Mouse (Mus musculus): ENCODE results near the gene Cd47.

Cd47 gene

DNA sequence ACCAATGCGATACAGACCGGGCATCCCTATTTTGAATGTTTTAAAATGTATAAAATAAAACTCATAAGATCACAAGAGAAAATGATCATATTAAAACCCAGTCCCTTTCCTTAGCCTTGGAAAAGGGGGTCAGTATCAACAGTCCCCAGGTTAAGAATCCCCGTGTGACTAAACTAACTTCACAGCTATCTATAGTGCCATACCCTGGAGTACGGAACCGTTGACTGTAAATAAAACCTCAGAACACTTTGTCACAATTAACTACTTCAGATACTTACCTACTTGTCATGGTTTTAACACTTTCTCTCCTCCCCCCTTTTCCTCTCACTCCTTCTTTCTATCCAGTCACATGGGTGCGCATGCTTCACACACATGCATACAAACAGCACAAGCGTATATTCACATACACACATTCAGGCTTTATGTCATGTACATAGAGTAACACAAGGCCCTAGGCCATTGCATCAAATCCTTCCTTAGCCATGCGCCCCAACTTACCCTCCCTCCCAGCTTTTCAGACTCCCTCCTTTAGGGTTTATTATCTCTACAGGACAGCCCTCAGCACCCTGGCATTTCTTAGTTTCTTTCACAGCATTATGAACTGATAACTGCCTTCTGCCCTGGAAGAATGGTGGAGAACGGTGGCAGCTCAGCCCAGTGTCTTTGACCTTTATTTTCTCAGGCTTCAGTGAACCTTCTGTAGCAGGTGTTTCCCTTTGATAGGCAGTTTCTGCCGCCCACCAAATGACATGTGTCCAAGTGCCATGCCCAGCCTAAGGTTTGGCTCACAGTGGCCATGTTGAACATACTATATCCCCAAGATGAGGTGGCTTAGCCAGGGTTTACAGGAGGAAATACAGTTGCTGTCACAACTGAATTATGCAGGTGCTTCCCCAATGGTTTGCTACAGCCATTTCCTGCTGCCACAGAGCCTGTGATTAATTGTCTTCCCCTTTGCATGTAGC, at the start of gene Cd47:
Gene Cd47, plus strand, starts transcription at position 937 of the 965 bp plus-strand sequence.
- no peak for DNase-seq (ENCODE audit: low read depth, low spot score)

DNA sequence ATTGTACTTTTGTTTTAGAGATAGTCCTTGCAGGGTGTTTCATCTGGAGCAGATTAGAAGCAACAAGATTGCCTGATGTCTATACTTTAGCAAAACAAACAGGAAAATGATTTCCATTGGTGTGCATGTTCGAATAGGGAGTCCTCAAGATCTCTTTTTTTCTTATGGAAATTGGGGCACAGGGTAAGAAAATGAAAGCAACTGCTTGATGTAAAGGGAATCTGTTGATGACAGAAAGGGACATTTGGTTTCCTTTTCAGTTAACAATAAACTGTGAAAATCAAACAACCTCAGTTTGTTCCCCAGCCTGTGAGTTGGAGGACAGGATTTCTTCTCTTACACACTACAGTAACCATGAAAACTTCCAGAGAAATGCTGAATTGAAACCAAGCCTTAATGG, 47.4 kb upstream of the Cd47 start:
- DNase-seq (ENCODE audit: low read depth, low spot score): no peak

DNA sequence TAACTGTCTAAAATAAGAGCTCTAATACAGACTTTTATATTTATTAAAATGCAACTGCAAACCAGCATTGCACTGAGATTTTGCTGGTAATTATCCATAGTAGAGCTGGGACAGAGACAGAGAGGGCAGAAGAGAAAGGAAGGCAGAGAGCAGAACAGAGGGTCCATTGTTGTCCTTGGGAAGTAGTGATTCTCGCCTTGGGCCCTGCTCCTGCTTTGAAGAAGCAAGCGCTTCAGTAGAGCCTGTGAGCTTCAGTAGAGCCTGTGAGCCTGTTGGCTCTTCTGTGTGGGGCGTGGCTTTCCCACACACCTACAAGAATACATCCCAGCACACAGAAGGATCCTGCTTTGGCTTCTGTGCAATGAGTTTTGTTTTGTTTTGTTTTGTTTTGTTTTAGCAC, 47.0 kb upstream of the Cd47 start:
- no peak for DNase-seq (ENCODE audit: low read depth, low spot score)

DNA sequence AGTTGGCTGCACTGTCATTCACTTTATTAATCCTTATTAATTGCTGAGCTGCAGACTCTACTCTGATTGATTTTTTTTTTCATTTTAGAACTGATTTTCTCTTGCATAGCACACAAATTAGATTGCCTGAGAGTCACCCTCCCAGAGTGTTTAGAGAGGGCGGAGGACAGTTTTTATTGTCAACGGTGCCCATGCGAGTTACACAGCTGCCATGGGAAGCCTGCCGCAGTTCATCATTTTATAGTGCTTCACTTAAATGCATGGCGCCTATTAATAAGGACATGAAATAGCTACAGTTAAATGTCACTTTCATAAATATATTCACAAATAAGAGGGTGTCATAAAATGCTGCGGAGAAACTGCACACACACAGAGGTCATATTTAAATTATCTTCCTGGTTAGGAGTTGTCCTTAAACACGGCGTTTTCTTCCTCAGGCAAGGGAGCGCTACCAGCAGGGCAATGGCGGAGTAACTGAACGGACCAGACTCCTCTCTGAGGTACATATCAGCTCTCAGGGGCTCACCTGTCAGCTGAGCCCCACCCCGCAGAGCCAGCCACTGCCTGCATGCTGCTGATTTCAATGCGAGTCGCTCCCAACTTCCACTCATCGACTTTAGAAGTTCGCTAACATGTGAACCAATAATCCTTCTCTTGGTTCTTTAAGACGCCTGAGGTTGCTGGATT, 39.7 kb upstream of the Cd47 start:
- DNase-seq (ENCODE audit: low read depth, low spot score): no peak

DNA sequence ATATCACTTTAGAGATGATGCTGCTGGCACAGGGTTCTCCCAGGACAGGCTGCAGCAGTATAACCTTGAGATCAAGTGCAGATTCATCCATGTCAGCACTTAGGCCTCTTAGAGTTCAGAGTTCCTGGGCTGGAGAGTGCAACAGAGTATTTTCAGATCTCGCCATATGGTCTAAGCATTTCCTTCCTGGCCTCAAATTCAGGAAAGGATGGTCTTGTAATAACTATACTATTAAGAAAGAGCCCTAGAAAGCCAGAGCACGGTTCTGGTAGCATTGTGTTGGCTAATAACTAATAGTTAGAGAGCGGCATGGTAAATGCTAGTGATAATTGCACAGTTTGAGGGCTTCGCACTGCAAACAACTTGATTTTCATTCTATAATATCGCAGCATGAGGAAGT, 38.4 kb upstream of the Cd47 start:
- no peak for DNase-seq (ENCODE audit: low read depth, low spot score)

DNA sequence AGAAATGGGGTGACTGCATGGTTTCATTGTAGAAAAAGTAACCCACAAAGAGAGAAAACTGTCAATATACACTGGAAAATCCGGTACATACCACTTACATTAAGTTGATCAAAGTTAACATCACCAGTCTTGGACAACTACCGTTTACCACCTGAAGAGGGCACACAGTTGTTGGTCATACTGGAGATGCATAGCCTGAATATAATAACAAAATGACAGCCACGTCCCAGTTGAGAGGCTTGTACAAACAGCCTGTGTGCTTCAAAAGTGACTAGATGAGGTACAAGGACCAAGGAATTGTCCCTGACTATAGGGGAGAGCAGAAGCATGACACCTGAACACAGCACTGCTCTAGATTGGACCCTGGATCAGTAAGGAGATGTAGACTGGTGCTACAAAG, 34.0 kb upstream of the Cd47 start:
- peak; percentile 81 for DNase-seq (ENCODE audit: low read depth, low spot score)

DNA sequence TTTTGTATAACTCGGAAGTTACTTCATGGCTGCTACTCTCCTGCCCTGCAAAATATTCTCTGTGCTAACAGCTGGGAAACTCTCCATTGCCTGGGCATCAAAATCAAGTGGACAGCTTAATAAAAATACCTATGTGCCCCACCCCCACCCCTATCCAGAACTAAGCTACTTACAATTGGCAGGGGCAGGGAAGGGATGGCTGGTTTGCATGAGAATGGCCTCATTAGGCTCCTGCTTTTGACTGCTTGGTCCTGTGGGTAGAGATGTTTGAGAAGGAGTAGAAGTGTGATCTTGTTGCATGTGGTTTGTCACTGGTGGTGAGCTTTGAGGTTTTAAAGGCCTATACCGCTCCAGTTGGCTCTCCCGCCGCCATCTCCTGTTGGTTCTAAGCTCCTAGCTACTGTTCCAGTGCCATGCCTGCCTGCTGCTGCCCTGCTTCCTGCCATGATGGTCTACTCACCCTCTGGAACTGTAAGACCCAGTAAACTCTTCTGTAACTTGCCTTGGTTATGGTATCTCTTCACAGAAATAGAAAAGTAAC, 31.8 kb upstream of the Cd47 start:
- no peak for DNase-seq (ENCODE audit: low read depth, low spot score)

DNA sequence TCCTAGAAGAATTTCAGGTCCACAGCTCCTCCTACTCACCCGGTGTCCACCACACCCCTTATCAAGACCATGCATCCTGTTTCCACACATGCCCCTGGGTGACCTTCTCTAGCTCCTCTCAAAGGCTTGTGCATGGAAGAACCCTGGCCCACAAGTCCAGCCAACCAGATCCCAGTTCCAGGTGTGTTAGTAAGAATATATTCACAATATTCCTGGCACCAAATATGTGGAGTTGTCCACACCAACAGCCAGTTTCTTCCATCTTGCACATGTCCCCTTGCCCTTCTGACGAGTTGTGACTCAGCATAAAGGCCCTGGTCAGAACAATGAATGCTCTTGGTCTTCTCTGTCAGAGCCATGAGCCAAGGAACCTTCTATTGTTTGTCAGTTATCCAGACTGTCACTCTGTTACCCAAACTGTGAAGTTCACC, 30.5 kb upstream of the Cd47 start:
- DNase-seq (ENCODE audit: low read depth, low spot score): peak; percentile 40

DNA sequence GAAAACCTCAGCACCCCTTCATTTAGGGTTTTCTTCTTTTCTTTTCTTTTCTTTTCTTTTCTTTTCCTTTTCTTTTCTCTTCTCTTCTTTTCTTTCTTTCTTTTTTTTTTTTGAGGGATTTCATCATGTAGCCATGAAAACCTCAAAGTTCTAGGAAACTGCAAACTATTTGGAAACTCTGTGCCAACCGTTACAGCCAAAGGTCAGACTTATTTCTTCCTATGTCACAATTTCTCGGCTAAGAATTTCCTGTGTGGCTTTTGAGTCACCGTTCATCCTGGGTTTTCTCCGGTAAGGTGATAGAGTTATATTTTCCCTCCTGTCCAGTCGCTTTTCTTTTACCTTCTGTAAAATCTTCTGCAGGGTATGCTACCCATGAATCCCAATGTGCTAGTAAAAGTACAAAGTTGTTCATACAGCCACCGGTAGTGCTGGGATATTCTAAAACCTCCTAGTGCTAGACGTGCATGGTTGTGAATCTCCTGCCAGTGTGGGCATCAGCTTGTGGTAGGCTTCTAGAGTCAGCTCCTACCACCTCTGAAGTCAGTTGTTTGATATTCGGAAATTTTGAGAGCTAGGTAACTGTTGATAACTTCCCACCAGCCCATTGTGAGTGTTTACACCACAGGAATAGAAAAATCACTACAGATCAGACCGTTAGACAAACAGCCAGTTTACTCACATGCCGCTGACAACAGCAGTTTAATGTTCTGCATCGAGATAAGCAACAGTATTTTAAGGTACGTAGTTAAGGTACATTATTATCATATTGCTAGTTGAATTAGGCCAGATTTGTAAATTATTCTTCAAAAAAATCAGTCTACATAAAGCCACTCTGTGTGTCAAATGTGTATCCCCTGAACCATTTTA, 29.8 kb upstream of the Cd47 start:
- peak; percentile 42 for DNase-seq (ENCODE audit: low read depth, low spot score)

DNA sequence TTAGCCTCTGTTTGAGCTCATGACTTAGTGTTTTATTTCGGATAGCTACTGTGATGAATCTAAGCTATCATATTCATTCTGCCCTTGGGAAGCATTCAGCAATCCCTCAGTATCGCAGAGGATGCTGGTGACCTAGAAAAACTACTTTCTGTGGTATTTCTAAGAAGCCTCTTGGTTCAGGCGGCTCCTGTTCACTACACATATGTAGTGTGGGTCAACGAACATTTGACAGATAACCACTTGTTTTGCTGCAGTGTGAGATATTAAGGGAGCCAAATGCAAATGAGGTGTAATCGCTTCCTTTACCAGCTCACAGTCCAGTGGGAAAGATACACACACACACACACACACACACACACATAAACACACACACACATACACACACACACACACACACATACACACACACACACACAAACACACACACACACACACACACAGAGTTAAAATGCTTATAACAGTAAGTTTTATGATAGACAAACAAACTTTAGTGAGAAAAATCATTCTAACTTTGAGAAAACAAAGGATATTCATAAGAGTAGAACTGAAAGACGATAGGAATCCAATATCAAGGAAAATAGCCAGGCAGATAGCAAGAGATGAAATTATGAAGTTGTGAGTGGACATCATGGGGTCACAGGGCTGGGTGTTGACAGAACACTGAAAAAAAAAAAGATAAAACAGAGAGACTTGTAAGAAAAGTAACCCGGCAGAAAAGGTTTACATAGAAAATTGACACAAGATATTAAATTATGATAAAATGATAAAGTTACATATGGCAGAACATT, 28.5 kb upstream of the Cd47 start:
- DNase-seq (ENCODE audit: low read depth, low spot score): no peak

DNA sequence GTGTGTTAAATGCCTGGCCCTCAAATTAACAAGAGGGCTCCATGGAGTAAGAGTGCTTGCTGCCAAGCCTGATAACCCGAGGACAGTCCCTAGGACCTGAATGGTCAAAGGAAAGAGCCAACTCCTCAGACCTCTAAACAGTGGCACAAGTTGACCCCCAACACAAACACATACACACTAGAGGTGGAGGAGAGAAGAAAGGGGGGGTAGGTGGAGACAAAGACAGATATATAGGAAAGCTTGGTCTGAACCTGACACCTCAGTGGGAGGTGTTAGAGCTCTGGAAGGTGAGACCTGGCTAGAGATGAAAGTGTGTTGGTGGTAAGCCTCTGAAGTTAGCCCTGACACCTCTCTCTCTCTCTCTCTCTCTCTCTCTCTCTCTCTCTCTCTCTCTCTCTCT, 27.8 kb upstream of the Cd47 start:
- DNase-seq (ENCODE audit: low read depth, low spot score): no peak

DNA sequence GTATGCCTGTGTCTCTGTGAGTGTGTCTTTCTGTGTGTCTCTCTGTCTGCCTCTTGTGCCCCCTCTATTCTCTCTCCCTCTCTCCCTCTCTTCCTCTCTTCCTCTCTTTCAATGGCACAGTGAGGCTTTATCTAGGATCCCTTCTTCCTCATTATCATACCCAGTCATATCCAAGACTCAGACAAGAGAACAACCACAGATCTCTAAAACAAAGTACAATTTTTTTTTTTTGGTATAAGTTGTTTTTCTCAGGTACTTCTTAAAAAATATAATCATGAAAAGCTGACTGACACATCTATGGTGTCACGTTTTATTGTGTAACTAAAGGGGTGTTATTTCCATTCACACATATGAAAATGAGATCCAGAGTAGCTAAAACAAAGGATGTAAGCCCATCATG, 27.3 kb upstream of the Cd47 start:
- DNase-seq (ENCODE audit: low read depth, low spot score): no peak

DNA sequence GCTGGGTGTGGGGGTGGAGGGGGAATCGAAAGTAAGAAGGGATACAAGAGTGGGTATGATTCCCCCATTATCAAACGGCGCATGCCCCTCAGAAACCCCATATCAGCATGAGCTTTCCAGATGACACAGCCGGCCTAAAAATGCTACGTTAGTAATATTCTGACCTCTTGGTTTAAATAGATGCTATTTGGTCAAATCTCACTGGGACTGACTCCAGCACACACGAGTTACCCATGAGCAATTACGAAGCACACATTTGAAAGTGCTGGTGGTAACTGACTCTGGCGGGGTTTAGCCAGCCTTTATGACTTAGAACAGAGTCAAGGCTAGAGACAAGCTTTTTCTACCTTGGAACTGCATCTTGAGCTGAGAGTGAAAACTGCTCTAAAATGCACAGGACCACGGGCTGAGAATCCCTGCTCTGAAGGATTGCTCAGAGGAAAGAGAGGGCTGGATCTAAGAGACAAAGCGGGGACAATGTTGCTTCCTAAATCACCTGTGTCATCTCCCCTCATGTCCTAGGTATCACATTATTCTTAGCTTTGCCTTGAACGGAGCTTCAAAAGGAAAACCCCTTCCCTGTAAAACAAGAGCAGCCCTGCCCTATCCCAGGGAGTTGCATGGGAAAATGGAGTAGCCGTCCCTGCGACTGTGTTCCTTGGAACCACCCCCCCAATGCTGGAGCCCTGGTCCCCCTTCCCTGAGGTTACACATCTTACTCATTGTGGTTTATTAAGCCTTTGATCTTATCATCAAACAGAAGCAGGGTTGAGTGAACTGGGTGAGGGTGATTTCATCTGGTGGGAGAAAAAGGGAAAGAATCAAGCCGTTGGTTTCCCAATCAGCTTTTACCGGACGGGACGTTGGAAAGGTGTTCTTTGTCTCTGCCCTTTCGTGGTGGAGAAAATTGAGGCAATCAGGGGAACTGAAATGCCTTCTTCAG, 26.0 kb upstream of the Cd47 start:
- DNase-seq (ENCODE audit: low read depth, low spot score): no peak

DNA sequence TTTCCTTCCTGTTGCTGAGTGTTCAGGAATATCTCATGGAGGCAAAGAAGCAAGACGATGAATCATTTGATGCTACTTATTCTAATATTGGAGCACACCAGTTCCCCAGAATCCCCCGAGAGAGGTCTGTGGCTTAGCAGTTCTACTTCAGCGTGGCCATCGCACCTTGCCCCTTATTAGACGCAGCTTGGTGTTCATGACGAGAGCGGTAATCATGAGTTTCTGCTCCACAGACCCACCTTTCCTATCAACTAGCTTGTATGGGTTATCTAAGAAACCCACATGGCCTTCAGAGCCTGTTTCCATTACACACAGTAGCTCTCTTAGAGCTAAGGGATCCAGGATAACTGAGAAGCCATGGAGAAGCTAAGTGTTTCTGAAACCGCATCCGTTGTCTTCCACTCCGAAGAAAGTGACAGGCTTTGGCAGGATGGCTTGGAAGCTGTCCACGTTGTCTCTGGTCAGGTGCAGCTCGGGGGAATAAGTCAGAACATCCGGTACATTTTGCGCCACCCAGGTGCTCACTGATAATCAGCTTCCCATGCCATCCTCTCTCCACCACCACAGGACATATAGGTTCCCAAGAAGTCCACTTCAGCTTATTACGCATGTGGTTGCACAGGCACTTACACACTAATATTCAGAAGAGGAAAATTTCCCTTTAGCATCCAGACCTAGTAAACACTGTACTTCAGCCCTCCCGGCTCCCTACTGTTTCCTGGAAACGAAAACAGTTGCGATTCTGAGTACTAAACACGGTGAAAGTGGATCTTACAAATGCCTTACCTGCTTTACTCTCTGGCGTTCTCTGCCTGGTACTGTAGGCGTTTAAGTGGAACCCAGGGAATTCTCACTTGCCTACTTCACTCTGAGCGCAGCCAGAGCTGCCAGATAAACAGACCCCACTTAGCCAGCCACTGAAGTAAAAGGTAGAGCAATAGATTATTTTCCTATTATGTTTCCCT, 25.0 kb upstream of the Cd47 start:
- DNase-seq (ENCODE audit: low read depth, low spot score): no peak

DNA sequence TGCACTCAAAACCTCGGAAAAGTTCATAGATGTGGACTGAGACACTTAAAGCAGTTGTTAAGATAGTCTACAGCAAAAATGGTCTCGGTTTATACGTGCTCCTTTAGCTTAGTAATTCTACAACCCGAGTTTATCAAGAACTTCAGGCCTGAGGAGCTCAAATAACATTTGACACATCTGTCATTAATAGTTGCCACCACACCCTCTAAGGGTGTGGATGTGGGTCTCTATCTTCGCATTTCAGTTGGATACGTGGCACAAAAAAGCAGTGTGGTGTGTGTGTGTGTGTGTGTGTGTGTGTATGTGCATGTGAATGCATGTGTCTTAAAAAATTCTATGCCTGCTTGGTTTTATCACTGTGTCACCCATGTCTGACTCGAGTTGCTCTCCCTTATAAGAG, 23.4 kb upstream of the Cd47 start:
- DNase-seq (ENCODE audit: low read depth, low spot score): no peak

DNA sequence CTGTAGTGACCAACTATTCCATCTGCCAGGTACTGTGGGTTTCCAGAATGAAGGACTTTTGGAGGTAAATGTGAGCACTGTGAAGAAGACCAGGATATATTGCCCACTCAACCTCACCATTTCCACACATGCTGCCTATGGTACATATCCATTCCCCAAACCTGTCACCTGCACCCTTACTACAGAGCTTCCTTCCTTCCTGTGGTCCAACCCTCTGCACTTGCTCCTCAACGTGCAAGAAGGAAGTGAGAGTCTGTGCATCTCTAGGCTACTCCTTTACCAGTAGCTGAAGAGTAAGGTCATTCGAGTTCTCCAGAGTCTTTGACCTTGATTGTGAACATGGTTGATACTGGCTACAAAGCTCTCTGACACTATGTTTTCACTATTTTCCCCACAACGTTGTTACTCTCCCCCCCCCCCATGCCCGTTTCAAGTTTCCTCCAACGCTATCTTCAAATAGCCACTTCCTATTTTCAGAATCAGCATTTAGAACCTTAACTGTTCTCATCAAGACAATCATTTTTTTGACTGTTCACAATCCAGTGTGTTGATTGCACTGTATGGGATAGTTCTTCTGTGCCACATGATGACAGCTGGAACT, 18.7 kb upstream of the Cd47 start:
- no peak for DNase-seq (ENCODE audit: low read depth, low spot score)

DNA sequence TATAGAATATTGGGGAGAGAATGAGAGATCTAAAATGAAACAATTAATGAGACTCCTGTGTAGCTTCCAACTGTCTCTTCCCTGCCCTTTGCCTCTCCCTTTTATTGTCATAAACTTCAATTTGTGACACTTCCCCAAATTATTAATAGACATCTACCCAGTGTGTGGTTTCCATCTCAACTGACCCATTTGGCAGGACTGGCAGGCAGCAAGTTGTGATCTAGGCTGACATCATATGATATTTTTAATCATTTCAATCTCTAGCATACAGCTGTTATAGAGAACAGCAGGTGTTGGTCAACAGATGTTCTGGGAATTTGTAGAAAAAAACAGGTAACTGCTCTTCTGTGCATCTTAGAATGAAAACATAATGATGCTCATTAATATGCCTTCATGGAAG, 17.0 kb upstream of the Cd47 start:
- DNase-seq (ENCODE audit: low read depth, low spot score): no peak

DNA sequence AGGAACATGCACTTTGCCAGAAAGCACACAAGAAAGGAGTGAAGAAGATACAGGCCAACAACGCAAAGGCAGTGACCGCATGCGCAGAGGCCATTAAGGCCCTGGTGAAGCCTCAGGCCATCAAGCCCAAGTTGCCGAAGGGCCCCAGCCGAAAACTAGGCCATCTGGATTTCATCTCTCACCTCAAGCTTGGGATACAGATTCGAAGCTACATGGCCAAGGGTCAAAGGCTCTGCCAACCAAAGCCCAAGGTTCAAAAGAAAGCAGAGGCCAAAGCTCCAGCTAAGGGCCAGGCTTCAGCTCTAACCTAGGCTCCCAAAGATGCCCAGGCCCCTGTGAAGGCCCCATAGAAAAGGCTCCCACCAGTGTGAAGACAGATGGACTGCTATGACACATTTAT, 14.2 kb upstream of the Cd47 start:
- DNase-seq (ENCODE audit: low read depth, low spot score): no peak

Data from 3T3-L1 (cell line).